Mouse (Mus musculus) CH12.LX (cell line): ENCODE measurements around the gene Sds. TPM values are rescaled to one million over a fixed set of nuclear protein-coding genes. Genes with fewer than 3 reads are reported as not detected.

Experiments used
- DNase-seq: peaks from one replicate; pipeline ENCODE4 v3.0.0-alpha.2; 2013; ENCODE audit errors: extremely low read depth
- H3K27ac ChIP-seq: 2 replicates; pipeline ENCODE4 v1.5.1; 2012; ENCODE audit warnings: low read depth, mild to moderate bottlenecking, control low read depth, moderate library complexity; ENCODE audit not compliant: insufficient read depth
- H3K27me3 ChIP-seq: replicated peaks from 2 replicates; pipeline ENCODE3; 2012; ENCODE audit warnings: inconsistent platforms
- H3K36me3 ChIP-seq, 2 experiments: replicated peaks in 1 of 2; 2 replicates each; pipeline versions ENCODE3 to v1.6.1; 2012; ENCODE audit warnings: inconsistent platforms in 1 of 2, low read length in 1 of 2, mild to moderate bottlenecking in 1 of 2, mixed read lengths in 1 of 2, moderate library complexity in 1 of 2; ENCODE audit not compliant: control insufficient read depth in 1 of 2, insufficient read depth in 1 of 2
- H3K4me1 ChIP-seq, 2 experiments: 2 replicates each; pipeline ENCODE4 v1.6.1; 2012; ENCODE audit warnings: inconsistent platforms in 1 of 2, moderate library complexity in 1 of 2; ENCODE audit not compliant: insufficient read depth in 2 of 2, control insufficient read depth in 1 of 2
- H3K4me2 ChIP-seq: 2 replicates; pipeline ENCODE4 v1.6.1; 2012; ENCODE audit warnings: low read depth, mild to moderate bottlenecking, control low read depth; ENCODE audit not compliant: poor library complexity, insufficient read depth, severe bottlenecking
- H3K4me3 ChIP-seq, 3 experiments: fragments of 150-350 bp in 1 of 3; sonication (generic) in 1 of 3; replicated peaks in 1 of 3; 2 replicates each; pipeline versions ENCODE3 to v1.5.1; 2011 to 2012; ENCODE audit warnings: low read depth in 2 of 3, low read length in 2 of 3, mild to moderate bottlenecking in 2 of 3, moderate library complexity in 2 of 3, control low read depth in 1 of 3, improper control_type of control experiment in 1 of 3, inconsistent platforms in 1 of 3, mixed read lengths in 1 of 3; ENCODE audit not compliant: poor library complexity in 1 of 3
- H3K79me2 ChIP-seq: replicated peaks from 2 replicates; pipeline ENCODE4 v1.6.1; 2012; ENCODE audit warnings: mild to moderate bottlenecking, moderate library complexity; ENCODE audit not compliant: control insufficient read depth, poor library complexity, insufficient read depth, severe bottlenecking; ENCODE audit errors: extremely low read depth
- H3K9ac ChIP-seq: 2 replicates; pipeline ENCODE4 v1.6.1; 2012; ENCODE audit warnings: low read depth, mild to moderate bottlenecking, control low read depth, moderate library complexity; ENCODE audit not compliant: insufficient read depth
- H3K9me3 ChIP-seq: replicated peaks from 2 replicates; pipeline ENCODE3; 2012; ENCODE audit warnings: low read length, inconsistent platforms, mixed read lengths
- CHD1 ChIP-seq: IDR thresholded peaks from 2 replicates; pipeline ENCODE4 v1.6.1; 2012; ENCODE audit warnings: low read depth, low read length, improper control_type of control experiment, inconsistent platforms
- CHD2 ChIP-seq: IDR thresholded peaks from 2 replicates; pipeline ENCODE4 v1.6.1; 2011; ENCODE audit warnings: low read length, improper control_type of control experiment
- E2F4 ChIP-seq: IDR thresholded peaks from 2 replicates; pipeline ENCODE4 v1.6.1; 2011; ENCODE audit warnings: low read depth, low read length, improper control_type of control experiment; ENCODE audit not compliant: insufficient replicate concordance
- ELF1 ChIP-seq: IDR thresholded peaks from 2 replicates; pipeline ENCODE4 v1.6.1; 2014; ENCODE audit warnings: low read depth, mild to moderate bottlenecking, inconsistent platforms, low read length, improper control_type of control experiment
- EP300 ChIP-seq: IDR thresholded peaks from 2 replicates; pipeline ENCODE4 v1.6.1; 2011; ENCODE audit warnings: low read length, improper control_type of control experiment
- ETS1 ChIP-seq: conservative IDR thresholded peaks from 2 replicates; pipeline ENCODE4 v1.6.1; 2012; ENCODE audit warnings: low read depth, mild to moderate bottlenecking, inconsistent platforms, low read length, improper control_type of control experiment, moderate library complexity
- GABPA ChIP-seq: IDR thresholded peaks from 2 replicates; pipeline ENCODE4 v1.6.1; 2012; ENCODE audit warnings: low read depth, low read length, improper control_type of control experiment, inconsistent platforms; ENCODE audit not compliant: insufficient replicate concordance
- HCFC1 ChIP-seq: IDR thresholded peaks from 2 replicates; pipeline ENCODE4 v1.6.1; 2012; ENCODE audit warnings: low read depth, mild to moderate bottlenecking, inconsistent platforms, low read length, improper control_type of control experiment
- IRF4 ChIP-seq: IDR thresholded peaks from 2 replicates; pipeline ENCODE4 v1.6.1; 2014; ENCODE audit warnings: low read depth, mild to moderate bottlenecking, inconsistent platforms, low read length, improper control_type of control experiment
- JUN ChIP-seq: IDR thresholded peaks from 2 replicates; pipeline ENCODE4 v1.6.1; 2011; ENCODE audit warnings: low read depth, mild to moderate bottlenecking, low read length, improper control_type of control experiment, moderate library complexity; ENCODE audit not compliant: insufficient read depth
- JUND ChIP-seq: conservative IDR thresholded peaks from 2 replicates; pipeline ENCODE4 v1.6.1; 2011; ENCODE audit warnings: low read depth, low read length, improper control_type of control experiment
- KAT2A ChIP-seq: IDR thresholded peaks from 2 replicates; pipeline ENCODE4 v1.6.1; 2012; ENCODE audit warnings: low read length, improper control_type of control experiment, inconsistent platforms; ENCODE audit not compliant: insufficient replicate concordance
- MAFK ChIP-seq: IDR thresholded peaks from 2 replicates; pipeline ENCODE4 v1.6.1; 2011; ENCODE audit warnings: low read length, improper control_type of control experiment; ENCODE audit not compliant: insufficient replicate concordance
- MAZ ChIP-seq: IDR thresholded peaks from 2 replicates; pipeline ENCODE4 v1.6.1; 2012; ENCODE audit warnings: low read depth, mild to moderate bottlenecking, inconsistent platforms, low read length, improper control_type of control experiment, moderate library complexity
- MXI1 ChIP-seq: IDR thresholded peaks from 2 replicates; pipeline ENCODE4 v1.6.1; 2011; ENCODE audit warnings: mild to moderate bottlenecking, low read depth, low read length, improper control_type of control experiment
- MYC ChIP-seq: IDR thresholded peaks from 2 replicates; pipeline ENCODE4 v1.6.1; 2011; ENCODE audit warnings: low read depth, mild to moderate bottlenecking, improper control_type of control experiment, low read length
- NELFE ChIP-seq: IDR thresholded peaks from 2 replicates; pipeline ENCODE4 v1.6.1; 2011; ENCODE audit warnings: low read depth, low read length, improper control_type of control experiment
- NRF1 ChIP-seq: IDR thresholded peaks from 2 replicates; pipeline ENCODE4 v1.6.1; 2014; ENCODE audit warnings: low read depth, mild to moderate bottlenecking, inconsistent platforms, low read length, improper control_type of control experiment, moderate library complexity
- POLR2A ChIP-seq: IDR thresholded peaks from 2 replicates; pipeline ENCODE4 v1.6.1; 2011; ENCODE audit warnings: low read depth, mild to moderate bottlenecking, improper control_type of control experiment, low read length
- POLR2AphosphoS2 ChIP-seq: IDR thresholded peaks from 2 replicates; pipeline ENCODE4 v1.6.1; 2011; ENCODE audit warnings: low read depth, low read length, improper control_type of control experiment
- RAD21 ChIP-seq: IDR thresholded peaks from 2 replicates; pipeline ENCODE4 v1.6.1; 2011; ENCODE audit warnings: low read depth, mild to moderate bottlenecking, low read length, improper control_type of control experiment, moderate library complexity
- SMC3 ChIP-seq: IDR thresholded peaks from 2 replicates; pipeline ENCODE4 v1.6.1; 2011; ENCODE audit warnings: low read depth, low read length, improper control_type of control experiment
- TBP ChIP-seq: conservative IDR thresholded peaks from 2 replicates; pipeline ENCODE4 v1.6.1; 2011; ENCODE audit warnings: low read depth, low read length, improper control_type of control experiment
- TCF12 ChIP-seq: IDR thresholded peaks from 2 replicates; pipeline ENCODE4 v1.6.1; 2014; ENCODE audit warnings: low read depth, mild to moderate bottlenecking, inconsistent platforms, low read length, improper control_type of control experiment
- UBTF ChIP-seq: IDR thresholded peaks from 2 replicates; pipeline ENCODE4 v1.6.1; 2012; ENCODE audit warnings: low read depth, mild to moderate bottlenecking, inconsistent platforms, low read length, improper control_type of control experiment, moderate library complexity
- USF2 ChIP-seq: conservative IDR thresholded peaks from 2 replicates; pipeline ENCODE4 v1.6.1; 2011; ENCODE audit warnings: low read depth, low read length, improper control_type of control experiment
- ZNF384 ChIP-seq: IDR thresholded peaks from 2 replicates; pipeline ENCODE4 v1.6.1; 2012; ENCODE audit warnings: low read depth, low read length, improper control_type of control experiment, inconsistent platforms
- dilution Hi-C: fragments of 300-500 bp; cut with MboI; formaldehyde crosslinking; loops from 2 replicates; pipeline ENCODE4 v1.14.3; 2020; ENCODE audit warnings: low sequenced_read_pairs; ENCODE audit not compliant: extremely low pct_unique_long_range_greater_than_20kb, extremely low pct_ligation_motif_present
- in situ Hi-C: fragments of 300-500 bp; cut with MboI; formaldehyde crosslinking; loops from 3 replicates; pipeline ENCODE4 v1.14.3; 2019; ENCODE audit warnings: low sequenced_read_pairs, low pct_ligation_motif_present, low pct_unique_long_range_greater_than_20kb, mixed read lengths
- polyA plus RNA-seq: library from polyadenylated mRNA; unstranded; fragments of >175 nt; gene quantifications from 2 replicates; pipeline ENCODE4 v1.2.1, GENCODE M21; 2012; ENCODE audit warnings: low read depth; ENCODE audit not compliant: insufficient read length
- total RNA-seq, 2 experiments: library from RNA; depleted of rRNA; stranded (reverse); fragments of 300-350 nt in 1 of 2; fragments of >200 nt in 1 of 2; gene quantifications; 2 replicates each; pipeline ENCODE4 v1.2.3; 2012 to 2014

Gene Sds
- total and polyA plus RNA-seq, 3 experiments, result 0.76 TPM; not detected in 2

GRCm38 (mm10) chr5:120527296-120527964 lies 51.1 kb downstream of the Sds start:
- in situ Hi-C loops, result no loop called here
- H3K27me3 ChIP-seq, result no peaks in the 10 kb centered on the region
- H3K9me3 ChIP-seq, result peaks cover 6% of the 10 kb centered on the region
- peaks cover 6 to 20% of the 10 kb centered on the region in 2 experiments for H3K4me1 ChIP-seq
- H3K36me3 ChIP-seq, result peaks cover 11 to 74% of the 10 kb centered on the region in 2 experiments
- no peak overlapping the region for H3K4me3 ChIP-seq
- DNase-seq, result no peak
- no peak overlapping the region for H3K9ac ChIP-seq
- H3K4me2 ChIP-seq, result no peak overlapping the region
- TF ChIP-seq TBP (no peak), EP300 (no peak), JUN (no peak), HCFC1 (no peak), SMC3 (no peak), GABPA (no peak), CHD1 (no peak), POLR2A (no peak), RAD21 (no peak), NRF1 (no peak), NELFE (no peak), MAZ (no peak), MYC (no peak), UBTF (no peak), USF2 (no peak), MXI1 (no peak), MAFK (no peak)
- TF ChIP-seq, all 38 proteins: peak for 0
- dilution Hi-C loops, result no loop called here
- Histone ChIP-seq H3K79me2 (no peaks in the 10 kb centered on the region), H3K27ac (no peak overlapping the region)

GRCm38 (mm10) chr5:120531631-120532030 lies 55.3 kb downstream of the Sds start:
- in situ Hi-C loops, result no loop called here

More at GRCm38 (mm10) chr5:120531631-120532030, 55.3 kb downstream of the Sds start:
- dilution Hi-C loops, result no loop called here
- H3K27me3 ChIP-seq, result no peaks in the 10 kb centered on the region
- no peak for DNase-seq
- H3K4me1 ChIP-seq, result peaks cover 6 to 18% of the 10 kb centered on the region in 2 experiments
- no peak for TF ChIP-seq E2F4
- TF ChIP-seq JUND, result no peak
- TF ChIP-seq POLR2AphosphoS2, result no peak
- no peak for TF ChIP-seq MAZ
- no peak for TF ChIP-seq HCFC1
- TF ChIP-seq ETS1, result no peak
- TF ChIP-seq TCF12, result no peak
- TF ChIP-seq ZNF384, result no peak
- TF ChIP-seq KAT2A, result no peak
- no peak for TF ChIP-seq RAD21
- TF ChIP-seq CHD2, result no peak
- TF ChIP-seq IRF4, result no peak
- no peak for TF ChIP-seq ELF1
- no peak for TF ChIP-seq POLR2A
- TF ChIP-seq CHD1, result no peak
- no peak for TF ChIP-seq GABPA
- H3K4me2 ChIP-seq, result no peak overlapping the region
- peaks cover 3 to 70% of the 10 kb centered on the region in 2 experiments for H3K36me3 ChIP-seq
- H3K27ac ChIP-seq, result no peak overlapping the region
- peaks cover 3% of the 10 kb centered on the region for H3K9me3 ChIP-seq
- H3K4me3 ChIP-seq, result no peak overlapping the region
- no peaks in the 10 kb centered on the region for H3K79me2 ChIP-seq
- H3K9ac ChIP-seq, result no peak overlapping the region
